In the genomic region with DNA sequence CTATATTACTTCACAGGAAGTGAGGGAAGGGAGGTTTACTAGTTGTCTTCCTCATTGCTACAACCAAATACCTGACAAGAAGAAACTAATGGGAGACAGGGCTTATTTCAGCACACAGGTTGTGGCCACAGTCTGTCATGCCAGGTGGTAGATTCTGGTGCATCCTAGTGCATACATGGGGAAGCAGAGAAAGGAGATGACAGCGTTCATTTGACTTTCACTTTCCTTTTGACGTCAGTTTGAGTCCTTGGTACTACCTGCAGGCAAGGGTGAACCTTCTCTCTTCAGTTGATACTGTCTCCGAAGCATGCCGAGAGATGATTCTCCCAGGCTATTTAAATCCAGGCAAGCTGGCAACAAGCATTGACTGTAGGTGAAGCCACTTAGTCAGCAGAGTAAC, we compare ENCODE assay signal across 19 mouse cellular contexts.
DNase-seq lines count a peak whose midpoint lies in the region; ATAC-seq and TF ChIP-seq lines count a peak whose summit lies in the region.
"Had no signal": no experiment of that assay in that cellular context is flagged by ENCODE, and none has a peak within 500 bp of the region (broad histone marks: within the 10 kb centered on the region; RNA-seq: fewer than 3 reads in every experiment).

No protein-coding gene starts in this region.

- peak overlapping the region; percentile 89 for H3K27ac ChIP-seq in layer of hippocampus, adult 2 months
- H3K27ac ChIP-seq: embryonic facial prominence, embryonic 15.5 days; hindbrain, embryonic 14.5 days; limb, embryonic 15.5 days; macrophage; neural tube, embryonic 13.5 days had no signal

- H3K36me3 ChIP-seq in myocyte (ENCODE audit: control insufficient read depth, insufficient read depth), result no peaks in the 10 kb centered on the region
- H3K36me3 ChIP-seq: embryonic facial prominence, embryonic 15.5 days; limb, embryonic 15.5 days; neural tube, embryonic 13.5 days had no signal

- no peak for DNase-seq in layer of hippocampus, adult 2 months (ENCODE audit: low spot score in 2 of 2)
- no peak for DNase-seq in layer of hippocampus, adult 18-20 months (ENCODE audit: low spot score in 2 of 2)
- DNase-seq in cerebellum, postnatal 25 days, result peak; percentile 43 to 66
- no peak for DNase-seq in right cerebral cortex, postnatal 36 days (ENCODE audit: low spot score in 2 of 2)
- DNase-seq in adipocyte (ENCODE audit: low spot score), result no peak
- DNase-seq: adrenal gland, postnatal 14 days; forebrain, postnatal 0 days; gastrocnemius, postnatal 25 days; kidney, adult 2 months; kidney, postnatal 4 days; lung, adult 2 months had no signal

- H3K4me2 ChIP-seq in myocyte (ENCODE audit: low read depth), result peak overlapping the region; percentile 38
- H3K4me2 ChIP-seq: embryonic facial prominence, embryonic 15.5 days; hindbrain, embryonic 14.5 days; limb, embryonic 15.5 days; neural tube, embryonic 13.5 days had no signal

- no peak overlapping the region for H3ac ChIP-seq in myocyte (ENCODE audit: control insufficient read depth, insufficient read length)

- TF ChIP-seq CTCF in layer of hippocampus, adult 2 months (conservative IDR thresholded peaks at IDR 0.05), result no peak

- no peak for TF ChIP-seq POLR2A in myocyte (IDR thresholded peaks at IDR 0.05; ENCODE audit: insufficient read length, low read depth)

- peak; percentile 65 for ATAC-seq in activated CD4-positive, CD25-positive, alpha-beta regulatory T cell, adult 4 months
- ATAC-seq: forebrain, postnatal 0 days; midbrain, embryonic 16.5 days had no signal

- no peak overlapping the region for H3K4me3 ChIP-seq in layer of hippocampus, adult 2 months
- no peak overlapping the region for H3K4me3 ChIP-seq in myocyte
- H3K4me3 ChIP-seq: embryonic facial prominence, embryonic 15.5 days; limb, embryonic 15.5 days; neural tube, embryonic 13.5 days had no signal

- H3K27me3 ChIP-seq in myocyte (ENCODE audit: control insufficient read depth, insufficient read depth, insufficient read length), result no peaks in the 10 kb centered on the region
- H3K27me3 ChIP-seq: embryonic facial prominence, embryonic 15.5 days; limb, embryonic 15.5 days; neural tube, embryonic 13.5 days had no signal

- no peaks in the 10 kb centered on the region for H3K79me2 ChIP-seq in myocyte (ENCODE audit: control insufficient read depth, insufficient read depth)

TF ChIP-seq in myocyte, 11 proteins besides CTCF, POLR2A, EP300 and RAD21:
- TF ChIP-seq TCF3 (IDR thresholded peaks at IDR 0.05; ENCODE audit: insufficient read length, low read depth) (no peak), MAX (IDR thresholded peaks at IDR 0.05; ENCODE audit: low read depth) (no peak), TCF12 (IDR thresholded peaks at IDR 0.05; ENCODE audit: insufficient read depth, poor library complexity, severe bottlenecking) (no peak), E2F4 (IDR thresholded peaks at IDR 0.05; ENCODE audit: insufficient read depth) (no peak), USF1 (IDR thresholded peaks at IDR 0.05; ENCODE audit: low read depth) (no peak), POLR2AphosphoS2 (IDR thresholded peaks at IDR 0.05; ENCODE audit: insufficient read length, low read depth) (no peak), MYOD1 (IDR thresholded peaks at IDR 0.05; ENCODE audit: control insufficient read depth in 1 of 3, insufficient read length in 2 of 3, low read depth in 2 of 3) (no peak), REST (IDR thresholded peaks at IDR 0.05; ENCODE audit: insufficient read depth, insufficient read length) (no peak), SRF (IDR thresholded peaks at IDR 0.05; ENCODE audit: control insufficient read depth, insufficient read length, low read depth) (no peak), MYOG (IDR thresholded peaks at IDR 0.05; ENCODE audit: control insufficient read depth in 1 of 3, insufficient read depth in 1 of 3, insufficient read length in 2 of 3, low read depth in 2 of 3) (no peak), CEBPB (IDR thresholded peaks at IDR 0.05; ENCODE audit: insufficient read depth, poor library complexity, severe bottlenecking) (no peak)

Comparison
In these comparisons a context has a peak if more than half of its experiments do, and no peak if none do; other contexts are left out.
1. DNase-seq: peak in cerebellum, postnatal 25 days (2 of 2); none in layer of hippocampus, adult 2 months (0 of 2), layer of hippocampus, adult 18-20 months (0 of 2), right cerebral cortex, postnatal 36 days (0 of 2) and adipocyte (single experiment).